Mouse (Mus musculus): Measurements from ENCODE around the gene Por. TPM values are rescaled to one million over a fixed set of nuclear protein-coding genes. Genes with fewer than 3 reads are reported as not detected.

The Por gene
- total and polyA plus RNA-seq, 2 experiments from 2014 or later: 89.5 to 96.1 TPM

DNA sequence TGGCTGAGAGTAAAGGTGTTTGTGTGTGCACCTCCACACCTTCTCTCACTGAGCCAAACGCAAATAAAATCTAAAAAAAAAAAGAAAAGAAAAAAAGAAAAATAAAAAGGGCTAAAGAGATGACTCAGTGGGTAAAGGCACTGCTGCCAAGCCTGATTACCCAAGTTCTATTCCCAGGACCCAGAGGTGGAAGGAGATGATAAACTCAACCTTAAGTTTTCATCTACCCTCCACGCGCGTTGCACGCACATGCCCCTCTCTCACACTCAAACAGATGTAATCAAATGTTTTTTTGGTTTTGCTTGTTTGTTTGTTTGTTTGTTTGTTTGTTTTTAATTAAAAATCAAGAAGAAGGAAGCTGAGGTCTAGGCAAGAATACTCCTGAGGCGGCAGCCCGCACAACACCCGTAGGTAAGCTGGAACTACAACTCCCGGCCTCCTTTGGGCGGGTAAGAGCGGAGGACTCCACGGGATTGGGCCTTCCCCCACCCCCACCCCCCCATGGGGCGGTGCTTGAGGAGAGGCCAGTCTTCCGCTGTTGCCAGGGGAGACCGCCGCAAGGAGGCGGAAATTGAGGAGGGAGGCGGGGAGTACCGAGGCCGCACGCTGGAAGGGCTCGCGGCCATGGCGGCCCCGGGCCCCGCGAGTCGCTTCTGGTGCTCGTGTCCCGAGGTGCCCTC is 37.6 kb upstream of the Por start, which contains the start of gene Rhbdd2:
TSS of gene Rhbdd2 (plus strand) at position 502 of the 680 bp plus-strand sequence.
- peak within 1 kb of the TSS; percentile 82 for H3K4me3 ChIP-seq (ENCODE audit: low read depth, low read length)
- peak within 1 kb of the TSS; percentile 65 for H3K4me2 ChIP-seq (ENCODE audit: low read depth)
- 13% methylated on average over 30 of the region's 30 CpGs for WGBS
- TF ChIP-seq CTCF (IDR thresholded peaks at IDR 0.05; ENCODE audit: low read depth): peak; percentile 82
- H3K27me3 ChIP-seq (ENCODE audit: insufficient read depth, low read length): no peaks in the 10 kb centered on the region
- H3K36me3 ChIP-seq (ENCODE audit: insufficient read depth): peaks cover 14% of the 10 kb centered on the region
- H3K9me3 ChIP-seq (ENCODE audit: low read length): no peaks in the 10 kb centered on the region
- DNase-seq (peak; percentile 97), ATAC-seq (peak; percentile 99)
- peak within 1 kb of the TSS; percentile 91 for H3K9ac ChIP-seq
- H3K4me1 ChIP-seq (ENCODE audit: insufficient read depth): peaks cover 6% of the 10 kb centered on the region
- H3K27ac ChIP-seq (ENCODE audit: low read depth, low read length): peak within 1 kb of the TSS; percentile 93

DNA sequence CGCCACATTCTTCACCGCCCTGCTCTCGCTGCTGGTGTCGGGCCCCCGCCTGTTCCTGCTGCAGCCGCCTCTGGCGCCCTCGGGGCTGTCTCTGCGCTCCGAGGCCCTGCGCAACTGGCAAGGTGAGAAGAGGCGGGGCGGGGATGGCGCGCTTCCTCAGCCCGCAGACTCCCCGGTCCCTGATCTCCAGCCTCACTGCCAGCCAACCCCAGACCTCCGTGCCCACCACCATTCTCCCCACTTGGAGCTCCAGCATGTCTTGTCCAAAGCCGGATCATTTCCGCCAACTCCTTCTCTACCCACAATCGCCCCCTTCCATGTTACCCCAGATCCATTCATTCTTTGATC is 37.1 kb upstream of the Por start:
- peak overlapping the region; percentile 91 for H3K9ac ChIP-seq
- H3K9me3 ChIP-seq (ENCODE audit: low read length): no peaks in the 10 kb centered on the region
- H3K36me3 ChIP-seq (ENCODE audit: insufficient read depth): peaks cover 19% of the 10 kb centered on the region
- H3K4me1 ChIP-seq (ENCODE audit: insufficient read depth): peaks cover 6% of the 10 kb centered on the region
- WGBS: 0% methylated on average over 19 of the region's 21 CpGs
- peak overlapping the region; percentile 93 for H3K27ac ChIP-seq (ENCODE audit: low read depth, low read length)
- peak; percentile 83 for ATAC-seq
- peak overlapping the region; percentile 82 for H3K4me3 ChIP-seq (ENCODE audit: low read depth, low read length)
- no peak for DNase-seq
- H3K27me3 ChIP-seq (ENCODE audit: insufficient read depth, low read length): no peaks in the 10 kb centered on the region
- no peak; the same call in none of the 2 replicates for TF ChIP-seq CTCF (IDR thresholded peaks at IDR 0.05; ENCODE audit: low read depth)
- peak overlapping the region; percentile 65 for H3K4me2 ChIP-seq (ENCODE audit: low read depth)

DNA sequence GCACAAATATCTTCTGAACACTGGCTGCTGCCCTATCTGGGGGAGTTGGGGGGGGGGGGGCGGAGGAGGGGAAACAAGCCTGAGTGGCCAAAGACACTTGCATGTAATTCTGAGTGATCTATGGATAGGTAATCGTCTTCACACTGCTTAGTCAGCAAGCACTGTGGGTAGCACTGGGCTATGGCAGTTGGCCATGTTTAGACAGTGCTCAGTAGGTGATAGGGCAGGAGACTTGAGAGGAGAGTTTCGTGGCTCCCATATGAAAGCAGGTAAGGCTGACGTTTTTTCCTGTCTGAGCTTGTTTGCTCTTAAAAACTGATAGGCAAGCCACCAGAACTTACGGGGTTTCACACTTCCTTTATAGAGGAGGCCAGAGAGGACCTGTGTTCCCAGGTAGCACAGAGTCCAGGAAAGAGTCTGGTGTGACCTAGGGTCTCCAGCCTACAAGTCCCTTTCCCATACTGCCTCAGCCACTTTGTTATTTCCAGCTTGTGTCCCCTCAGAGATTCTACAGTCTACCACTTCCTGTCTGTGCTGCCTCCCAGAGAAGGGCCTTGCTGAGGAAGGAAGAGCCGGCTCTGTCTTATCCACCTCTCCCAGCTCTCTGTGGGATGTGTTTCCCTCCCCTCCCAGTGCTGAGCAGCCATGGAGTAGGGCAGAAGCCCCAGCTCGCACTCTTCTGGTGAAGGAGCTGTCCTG is 29.9 kb upstream of the Por start:
- no peak for DNase-seq
- peaks cover 51% of the 10 kb centered on the region for H3K36me3 ChIP-seq (ENCODE audit: insufficient read depth)
- TF ChIP-seq CTCF (IDR thresholded peaks at IDR 0.05; ENCODE audit: low read depth): no peak

DNA sequence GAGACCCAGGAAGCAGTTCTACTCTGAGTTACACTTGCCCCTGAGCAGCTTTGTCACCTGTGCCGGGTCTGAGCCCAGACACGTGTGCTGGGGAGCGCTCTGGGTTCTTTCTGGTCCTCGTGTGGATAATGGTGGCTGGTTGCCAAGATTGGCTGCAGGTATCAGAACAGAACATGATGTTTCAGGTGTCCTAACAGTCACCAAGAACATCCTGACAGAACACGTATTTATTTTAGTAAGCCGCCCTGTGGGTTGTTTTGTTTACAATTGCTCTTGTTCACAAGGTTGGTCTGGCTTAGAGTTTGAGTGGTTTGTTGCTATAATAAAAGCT is 29.4 kb upstream of the Por start:
- WGBS: 84% methylated on average over 6 of the region's 6 CpGs
- no peak overlapping the region for H3K9ac ChIP-seq
- H3K36me3 ChIP-seq (ENCODE audit: insufficient read depth): peaks cover 50% of the 10 kb centered on the region
- no peak overlapping the region for H3K4me3 ChIP-seq (ENCODE audit: low read depth, low read length)
- TF ChIP-seq CTCF (IDR thresholded peaks at IDR 0.05; ENCODE audit: low read depth): no peak
- H3K27me3 ChIP-seq (ENCODE audit: insufficient read depth, low read length): no peaks in the 10 kb centered on the region
- no peak overlapping the region for H3K4me2 ChIP-seq (ENCODE audit: low read depth)
- DNase-seq: no peak
- no peaks in the 10 kb centered on the region for H3K9me3 ChIP-seq (ENCODE audit: low read length)
- no peak overlapping the region for H3K27ac ChIP-seq (ENCODE audit: low read depth, low read length)
- no peak for ATAC-seq
- H3K4me1 ChIP-seq (ENCODE audit: insufficient read depth): no peaks in the 10 kb centered on the region

More for the DNA sequence above, 29.9 kb upstream of the Por start:
- Histone ChIP-seq H3K9ac (no peak overlapping the region), H3K9me3 (ENCODE audit: low read length) (no peaks in the 10 kb centered on the region), H3K27me3 (ENCODE audit: insufficient read depth, low read length) (no peaks in the 10 kb centered on the region), H3K4me2 (ENCODE audit: low read depth) (no peak overlapping the region), H3K27ac (ENCODE audit: low read depth, low read length) (no peak overlapping the region), H3K4me3 (ENCODE audit: low read depth, low read length) (no peak overlapping the region), H3K4me1 (ENCODE audit: insufficient read depth) (no peaks in the 10 kb centered on the region)
- no peak for ATAC-seq
- 85% methylated on average over 6 of the region's 7 CpGs for WGBS

DNA sequence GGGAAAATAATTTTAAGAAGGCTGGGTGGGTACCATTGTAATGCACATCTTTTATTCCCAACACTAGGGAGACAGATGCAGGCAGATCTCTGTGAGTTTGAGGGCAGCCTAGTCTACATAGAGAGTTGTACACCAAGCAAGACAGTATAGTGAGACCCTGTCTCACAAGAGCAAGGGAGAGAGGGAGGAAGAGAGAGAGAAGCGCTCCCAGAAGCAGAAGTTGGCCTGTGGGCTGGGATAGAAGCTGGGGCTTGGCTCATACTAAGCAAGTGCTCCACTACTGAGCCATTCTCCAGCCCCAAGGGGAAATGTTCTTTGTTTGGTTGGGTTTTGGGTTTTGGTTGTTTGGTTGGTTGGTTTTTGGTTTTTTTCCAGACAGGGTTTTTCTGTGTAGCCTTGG is 28.8 kb upstream of the Por start:
- Histone ChIP-seq H3K36me3 (ENCODE audit: insufficient read depth) (peaks cover 44% of the 10 kb centered on the region), H3K4me2 (ENCODE audit: low read depth) (no peak overlapping the region), H3K4me1 (ENCODE audit: insufficient read depth) (no peaks in the 10 kb centered on the region), H3K27me3 (ENCODE audit: insufficient read depth, low read length) (no peaks in the 10 kb centered on the region), H3K4me3 (ENCODE audit: low read depth, low read length) (no peak overlapping the region), H3K9me3 (ENCODE audit: low read length) (no peaks in the 10 kb centered on the region), H3K27ac (ENCODE audit: low read depth, low read length) (no peak overlapping the region), H3K9ac (no peak overlapping the region)
- 100% methylated on average over 1 of the region's 1 CpGs for WGBS
- no peak for TF ChIP-seq CTCF (IDR thresholded peaks at IDR 0.05; ENCODE audit: low read depth)
- DNase-seq (no peak), ATAC-seq (no peak)

DNA sequence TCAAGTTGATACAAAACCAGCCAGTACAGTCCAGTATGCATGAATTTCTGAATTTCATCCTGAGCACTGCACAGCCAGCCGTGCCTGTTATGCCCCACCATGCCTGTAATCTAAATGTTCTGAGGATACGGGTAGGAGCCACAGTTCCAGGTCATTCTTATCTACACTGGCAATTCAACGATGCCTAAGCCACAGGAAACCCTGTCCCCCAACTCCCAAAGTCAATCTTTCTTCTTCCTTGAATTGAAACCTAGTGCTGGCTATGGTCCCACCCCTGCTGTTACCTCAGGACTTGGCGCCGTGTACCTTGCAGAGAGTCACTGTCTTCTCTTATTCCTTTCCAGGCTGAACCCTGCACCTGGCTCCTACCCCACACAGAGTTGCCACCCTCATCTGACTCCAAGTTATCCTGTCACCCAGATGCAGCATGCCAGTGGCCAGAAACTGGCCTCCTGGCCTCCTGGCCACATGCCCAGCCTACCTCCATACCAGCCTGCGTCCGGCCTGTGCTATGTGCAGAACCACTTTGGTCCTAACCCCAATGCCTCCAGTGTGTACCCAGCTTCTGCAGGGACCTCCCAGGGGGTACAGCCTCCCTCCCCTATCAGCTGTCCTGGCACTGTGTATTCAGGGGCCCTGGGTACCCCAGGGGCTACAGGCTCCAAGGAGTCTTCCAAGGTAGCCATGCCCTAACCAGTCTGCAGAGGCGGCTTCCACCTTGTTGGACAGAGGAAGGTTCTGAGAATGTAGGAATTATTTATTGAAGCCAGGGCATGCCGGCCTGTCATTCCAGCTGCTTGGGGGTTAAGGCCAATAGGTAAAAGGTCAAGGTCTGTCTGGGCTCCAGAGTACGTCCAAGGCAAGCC is 26.9 kb upstream of the Por start:
- Histone ChIP-seq H3K9ac (no peak overlapping the region), H3K4me3 (ENCODE audit: low read depth, low read length) (no peak overlapping the region), H3K9me3 (ENCODE audit: low read length) (no peaks in the 10 kb centered on the region), H3K27me3 (ENCODE audit: insufficient read depth, low read length) (no peaks in the 10 kb centered on the region), H3K4me1 (ENCODE audit: insufficient read depth) (no peaks in the 10 kb centered on the region), H3K36me3 (ENCODE audit: insufficient read depth) (peaks cover 30% of the 10 kb centered on the region), H3K4me2 (ENCODE audit: low read depth) (no peak overlapping the region), H3K27ac (ENCODE audit: low read depth, low read length) (no peak overlapping the region)
- ATAC-seq (no peak), DNase-seq (no peak)
- no peak for TF ChIP-seq CTCF (IDR thresholded peaks at IDR 0.05; ENCODE audit: low read depth)
- 74% methylated on average over 10 of the region's 10 CpGs for WGBS

DNA sequence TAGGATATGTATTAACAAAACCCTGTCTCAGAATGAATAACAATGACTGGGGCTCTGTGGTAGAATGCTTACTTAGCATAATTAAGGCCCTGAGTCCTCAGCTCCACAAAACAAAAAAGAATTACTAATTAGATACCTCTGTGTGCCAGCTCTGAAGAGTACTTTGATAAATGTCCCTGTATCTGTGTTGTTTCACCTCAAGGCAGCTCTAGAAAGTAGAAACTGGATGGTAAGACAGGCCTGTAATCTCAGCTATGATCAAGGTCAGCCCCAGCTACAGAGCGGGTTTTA is 26.3 kb upstream of the Por start:
- H3K27ac ChIP-seq (ENCODE audit: low read depth, low read length): no peak overlapping the region
- TF ChIP-seq CTCF (IDR thresholded peaks at IDR 0.05; ENCODE audit: low read depth): no peak
- no peak for DNase-seq
- 96% methylated on average over 1 of the region's 1 CpGs for WGBS
- H3K4me2 ChIP-seq (ENCODE audit: low read depth): no peak overlapping the region
- H3K4me3 ChIP-seq (ENCODE audit: low read depth, low read length): no peak overlapping the region
- H3K36me3 ChIP-seq (ENCODE audit: insufficient read depth): peaks cover 25% of the 10 kb centered on the region
- no peaks in the 10 kb centered on the region for H3K27me3 ChIP-seq (ENCODE audit: insufficient read depth, low read length)
- H3K4me1 ChIP-seq (ENCODE audit: insufficient read depth): no peaks in the 10 kb centered on the region
- H3K9ac ChIP-seq: no peak overlapping the region
- no peak for ATAC-seq
- H3K9me3 ChIP-seq (ENCODE audit: low read length): no peaks in the 10 kb centered on the region

Data from forebrain, postnatal 0 days (tissue).